Mouse (Mus musculus): ENCODE data around the gene Tectb.
"Not testable (repeated sequence)": the region's sequence is repeated elsewhere in the genome, so short reads cannot be mapped to it uniquely, and the experiment has no call there.

Gene Tectb

GRCm38 (mm10) chr19:55180433-55180832 lies at the start of gene Tectb:
Gene Tectb, plus strand, starts transcription at chr19:55180733.
- no peak for DNase-seq

GRCm38 (mm10) chr19:55131747-55132146 lies 48.8 kb upstream of the Tectb start:
- no peak for DNase-seq

DNA sequence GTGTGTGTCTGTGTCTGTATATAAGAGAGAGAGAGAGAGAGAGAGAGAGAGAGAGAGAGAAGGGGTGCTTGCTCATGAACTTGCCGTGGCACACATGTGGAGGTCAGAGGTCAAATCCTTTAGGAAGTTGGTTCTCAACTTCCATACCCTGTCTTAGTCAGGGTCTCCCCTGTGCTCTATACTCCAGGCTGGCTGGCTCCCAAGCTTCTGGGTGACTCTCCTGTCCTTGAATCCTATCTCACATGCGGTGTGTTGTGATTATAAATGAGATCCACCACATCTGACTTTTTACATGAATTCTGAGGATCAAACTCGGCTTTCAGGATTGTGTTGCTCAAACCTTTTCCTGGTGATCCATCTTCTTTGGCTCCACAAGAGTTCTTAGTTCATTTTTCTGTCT lies 48.1 kb upstream of the Tectb start:
- no peak for DNase-seq

- DNase-seq: no peak
Observed at GRCm38 (mm10) chr19:55134521-55134920, 46.0 kb upstream of the Tectb start.

GRCm38 (mm10) chr19:55135918-55136317 lies 44.6 kb upstream of the Tectb start:
- DNase-seq: no peak

- no peak for DNase-seq
Observed at GRCm38 (mm10) chr19:55136693-55137427, 43.7 kb upstream of the Tectb start.

GRCm38 (mm10) chr19:55137884-55138283 lies 42.6 kb upstream of the Tectb start:
- DNase-seq: no peak

DNA sequence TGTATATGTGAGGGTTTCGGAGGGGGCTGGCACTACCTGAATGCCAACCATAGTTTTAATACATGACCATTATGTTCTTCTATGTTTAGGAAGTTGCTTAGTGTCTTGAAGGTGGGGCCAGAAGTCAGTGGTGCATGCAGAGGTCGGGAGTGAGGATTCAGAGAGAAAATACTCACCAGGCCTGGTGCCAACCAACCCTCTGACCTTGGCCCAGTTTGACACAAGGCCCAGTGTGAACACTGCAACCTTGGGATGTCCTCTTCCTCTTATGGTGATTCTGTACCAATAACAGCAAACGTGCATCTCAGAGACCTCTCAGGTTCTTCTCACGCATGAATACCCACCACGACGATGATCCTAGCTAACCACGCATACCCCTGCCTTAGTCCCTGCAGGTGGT lies 42.0 kb upstream of the Tectb start:
- no peak for DNase-seq

- DNase-seq: no peak
Observed at GRCm38 (mm10) chr19:55139301-55139700, 41.2 kb upstream of the Tectb start.

DNA sequence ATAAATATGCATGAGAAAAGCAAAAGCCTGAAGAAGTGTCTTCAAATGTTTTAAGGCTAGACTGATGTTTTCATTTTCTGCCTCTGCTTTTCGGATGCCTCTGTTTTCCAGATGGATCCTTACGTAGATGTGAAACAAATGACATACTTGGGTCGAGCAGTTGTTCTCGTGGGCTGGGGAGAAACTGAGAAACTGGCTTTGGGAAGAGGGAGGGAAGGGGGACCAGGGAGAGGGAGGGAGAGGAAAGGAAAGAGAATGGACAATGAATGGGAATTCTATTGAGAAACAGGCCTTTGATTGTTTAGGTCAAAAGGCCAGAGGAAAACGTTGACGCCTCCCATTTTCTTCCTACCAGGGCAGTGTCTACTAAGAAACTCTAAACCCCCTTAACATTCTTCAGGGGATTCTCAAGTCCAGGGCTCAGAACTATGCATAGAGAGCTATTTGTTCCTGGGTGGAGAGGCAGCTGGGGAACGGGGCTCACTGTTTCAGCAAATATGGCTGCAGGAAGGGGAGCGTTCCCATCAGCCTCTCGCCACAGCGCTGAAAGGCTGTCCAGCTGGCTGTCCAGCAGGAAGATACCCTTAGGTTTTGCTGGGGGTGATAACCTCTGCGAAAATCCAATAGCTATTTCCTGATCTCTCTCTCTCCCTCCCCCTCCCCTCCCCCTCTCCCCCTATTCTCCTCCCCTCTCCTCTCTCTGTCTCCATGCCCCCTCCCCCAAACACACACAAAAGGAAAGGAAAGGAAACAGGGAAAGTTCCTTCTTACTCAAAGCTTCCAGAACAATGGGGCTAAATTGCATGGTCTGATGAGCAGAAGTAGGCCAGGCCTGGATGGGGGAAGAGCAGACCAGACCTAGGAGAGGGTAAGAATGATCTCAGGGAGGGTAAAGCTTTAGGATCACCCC lies 36.9 kb upstream of the Tectb start:
- no peak for DNase-seq

- no peak for DNase-seq
Observed at GRCm38 (mm10) chr19:55144691-55145090, 35.8 kb upstream of the Tectb start.

GRCm38 (mm10) chr19:55145136-55145535 lies 35.4 kb upstream of the Tectb start:
- no peak for DNase-seq

DNA sequence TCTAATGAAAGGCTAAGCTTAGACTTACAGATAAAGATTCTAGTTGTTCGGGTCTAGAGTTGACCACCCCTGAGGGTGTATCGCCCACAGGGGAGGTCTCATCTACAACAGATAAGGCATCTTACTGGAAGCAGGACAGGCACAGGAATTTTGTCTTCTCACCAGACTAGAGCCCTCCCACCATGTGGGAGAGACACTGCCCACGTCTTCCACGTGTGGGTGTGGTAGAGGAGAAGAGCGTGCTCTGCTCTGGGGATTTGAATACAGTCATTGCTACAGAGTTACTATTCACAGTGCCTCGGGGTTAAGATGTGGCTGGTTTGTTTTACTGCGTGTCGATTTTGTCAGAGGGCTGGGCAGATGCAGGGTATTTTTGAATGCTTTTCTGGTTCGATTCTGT lies 33.0 kb upstream of the Tectb start:
- DNase-seq: no peak

DNA sequence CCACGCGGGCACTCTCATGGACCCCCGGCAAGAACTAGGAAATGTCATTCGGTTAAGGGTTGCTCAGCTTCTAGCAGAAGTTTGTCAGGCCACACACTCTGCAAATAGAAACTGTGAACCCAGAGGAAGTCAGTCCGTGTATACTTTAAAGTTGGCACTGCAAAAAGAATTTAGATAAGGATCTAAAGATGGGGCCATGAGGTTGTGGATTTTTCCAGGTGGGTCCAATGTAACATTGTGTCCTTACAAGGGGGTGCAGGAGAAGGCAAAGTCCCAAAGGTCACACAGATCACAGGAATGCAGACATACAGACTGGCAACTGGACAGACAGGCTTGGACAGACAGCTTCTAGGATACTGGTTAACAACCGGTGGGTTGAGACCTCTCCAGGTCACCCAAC lies 32.4 kb upstream of the Tectb start:
- DNase-seq: no peak

- DNase-seq: no peak
Observed at GRCm38 (mm10) chr19:55149646-55150045, 30.9 kb upstream of the Tectb start.

DNA sequence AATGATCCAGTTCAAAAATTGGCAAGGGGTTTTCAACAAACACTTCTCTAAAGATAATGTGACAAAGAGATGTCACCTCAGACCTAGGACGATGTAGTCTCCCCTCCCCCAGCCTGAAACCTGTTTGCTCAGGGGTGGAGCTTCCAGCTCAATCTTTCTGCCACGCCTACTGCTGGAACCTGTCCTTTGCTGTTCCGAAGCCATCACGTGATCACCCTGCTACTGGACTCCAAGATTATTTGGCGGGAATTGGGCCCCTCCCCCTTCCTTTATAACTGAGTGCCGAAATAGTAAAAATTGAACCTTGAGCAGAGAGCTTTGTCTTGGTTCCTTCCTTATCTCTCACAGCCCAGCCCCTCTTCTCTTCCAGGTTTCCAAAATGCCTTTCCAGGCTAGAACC lies 28.3 kb upstream of the Tectb start:
- not testable (repeated sequence) for DNase-seq

GRCm38 (mm10) chr19:55152983-55153382 lies 27.6 kb upstream of the Tectb start:
- DNase-seq: no peak

GRCm38 (mm10) chr19:55157029-55157428 lies 23.5 kb upstream of the Tectb start:
- no peak for DNase-seq

GRCm38 (mm10) chr19:55158606-55159005 lies 21.9 kb upstream of the Tectb start:
- DNase-seq: no peak

- no peak for DNase-seq
Observed at GRCm38 (mm10) chr19:55159826-55160225, 20.7 kb upstream of the Tectb start.

- no peak for DNase-seq
Observed at GRCm38 (mm10) chr19:55162271-55162670, 18.3 kb upstream of the Tectb start.

- no peak for DNase-seq
Observed at GRCm38 (mm10) chr19:55164162-55164561, 16.4 kb upstream of the Tectb start.

- no peak for DNase-seq
Observed at GRCm38 (mm10) chr19:55165183-55165865, 15.2 kb upstream of the Tectb start.

GRCm38 (mm10) chr19:55165954-55166353 lies 14.6 kb upstream of the Tectb start:
- DNase-seq: no peak

Measured in cerebellum, adult 11 months (tissue).